Mouse (Mus musculus) macrophage (primary cell): ENCODE measurements around the gene Azin2. TPM values are rescaled to one million over a fixed set of nuclear protein-coding genes. Genes with fewer than 3 reads are reported as not detected.
A peak's percentile ranks its signal among the peaks of the same experiment; 100 is the strongest.

Experiments used
- H3K27ac ChIP-seq: fragments of 350-480 bp; formaldehyde crosslinking; 2 replicates; pipeline ENCODE4 v1.9.0; 2021
- H3K36me3 ChIP-seq: fragments of 350-480 bp; formaldehyde crosslinking; 2 replicates; pipeline ENCODE4 v1.9.0; 2021; ENCODE audit errors: inconsistent target
- H3K4me3 ChIP-seq: fragments of 350-480 bp; formaldehyde crosslinking; 2 replicates; pipeline ENCODE4 v1.9.0; 2021; ENCODE audit errors: inconsistent target
- H3K79me2 ChIP-seq: fragments of 350-480 bp; formaldehyde crosslinking; 2 replicates; pipeline ENCODE4 v1.9.0; 2021; ENCODE audit errors: inconsistent target
- WGBS: methylation state at CpG from one replicate; pipeline ENCODE4 v1.1.7; 2026; ENCODE audit warnings: inconsistent platforms; ENCODE audit not compliant: missing documents; 5-methylcytosine and 5-hydroxymethylcytosine counted together
- polyA plus RNA-seq: library from polyadenylated mRNA; stranded (reverse); fragments of 250-400 nt; gene quantifications from 3 replicates; pipeline ENCODE4 v1.2.4, GENCODE M21; 2018; ENCODE audit warnings: inconsistent platforms

The Azin2 gene
- polyA plus RNA-seq, 1 experiment from 2014 or later, result 1.1 TPM

DNA sequence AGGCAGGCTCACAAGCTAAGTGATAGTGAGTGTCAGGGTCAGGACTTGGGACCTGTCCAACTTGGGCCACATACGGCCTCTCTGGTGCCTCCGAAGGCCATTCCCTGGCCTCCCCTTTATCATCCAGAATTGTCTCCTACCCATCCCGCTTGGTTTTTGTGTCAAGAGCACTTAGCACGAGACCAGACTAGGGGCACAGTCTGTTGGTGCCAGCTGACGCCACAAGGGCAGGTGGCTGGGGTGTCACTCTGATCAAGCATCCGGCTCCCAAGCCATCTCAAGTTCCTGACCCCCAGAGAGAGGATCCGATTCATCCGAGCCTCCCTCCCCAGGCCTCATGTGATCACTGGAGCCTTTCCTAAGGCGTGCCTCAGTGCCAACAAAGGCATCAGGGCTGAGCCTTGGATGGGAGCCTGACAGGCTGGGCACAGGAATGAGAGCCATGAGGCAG is 74.6 kb downstream of the Azin2 start:
- H3K4me3 ChIP-seq, result no peak overlapping the region
- no peaks in the 10 kb centered on the region for H3K79me2 ChIP-seq
- 95% methylated on average over 9 of the region's 9 CpGs for WGBS

DNA sequence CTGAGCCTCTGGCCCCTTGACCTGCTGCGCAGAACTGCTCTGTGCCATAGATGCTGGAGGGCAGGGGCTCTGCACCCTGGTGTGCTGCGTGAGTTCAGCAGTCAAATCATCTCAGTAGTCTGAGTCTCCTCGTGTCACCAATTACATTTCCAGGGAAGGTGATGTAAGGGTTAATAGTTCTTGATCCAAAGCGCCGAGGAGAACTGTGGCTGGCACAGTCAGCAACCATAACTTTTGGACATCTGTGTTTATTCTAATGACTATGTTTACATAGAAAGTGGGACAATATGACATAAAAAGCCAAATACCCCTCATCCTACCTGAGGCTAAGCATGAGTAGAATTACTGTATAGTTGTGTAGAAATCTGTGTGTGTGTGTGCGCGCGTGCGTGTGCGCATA is 75.2 kb downstream of the Azin2 start:
- 93% methylated on average over 10 of the region's 10 CpGs for WGBS
- H3K36me3 ChIP-seq, result no peaks in the 10 kb centered on the region
- no peak overlapping the region for H3K4me3 ChIP-seq
- H3K79me2 ChIP-seq, result no peaks in the 10 kb centered on the region
- no peak overlapping the region for H3K27ac ChIP-seq

More for the DNA sequence above, 74.6 kb downstream of the Azin2 start:
- Histone ChIP-seq H3K27ac (no peak overlapping the region), H3K36me3 (no peaks in the 10 kb centered on the region)

DNA sequence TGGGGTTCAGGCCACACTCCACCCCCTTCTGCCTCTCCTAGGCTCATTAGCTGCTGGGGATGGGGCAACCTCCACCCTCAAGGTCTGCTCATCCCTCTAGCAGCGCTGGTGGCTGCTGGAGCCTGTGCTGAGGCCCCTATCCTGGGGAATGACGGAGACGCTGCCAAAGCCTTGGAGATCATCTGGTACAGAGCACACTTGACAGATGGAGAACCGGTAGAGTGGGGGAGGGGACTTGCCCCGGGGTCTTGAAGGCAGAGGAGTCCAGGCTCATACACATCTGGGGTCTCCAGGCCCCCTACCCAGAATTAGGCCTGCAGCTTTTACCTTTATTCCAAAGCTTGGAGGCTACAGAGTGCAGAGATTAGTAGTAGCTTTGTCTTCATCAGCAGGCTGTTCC is 75.7 kb downstream of the Azin2 start:
- no peak overlapping the region for H3K4me3 ChIP-seq
- no peak overlapping the region for H3K27ac ChIP-seq
- 89% methylated on average over 5 of the region's 5 CpGs for WGBS
- no peaks in the 10 kb centered on the region for H3K79me2 ChIP-seq
- no peaks in the 10 kb centered on the region for H3K36me3 ChIP-seq

DNA sequence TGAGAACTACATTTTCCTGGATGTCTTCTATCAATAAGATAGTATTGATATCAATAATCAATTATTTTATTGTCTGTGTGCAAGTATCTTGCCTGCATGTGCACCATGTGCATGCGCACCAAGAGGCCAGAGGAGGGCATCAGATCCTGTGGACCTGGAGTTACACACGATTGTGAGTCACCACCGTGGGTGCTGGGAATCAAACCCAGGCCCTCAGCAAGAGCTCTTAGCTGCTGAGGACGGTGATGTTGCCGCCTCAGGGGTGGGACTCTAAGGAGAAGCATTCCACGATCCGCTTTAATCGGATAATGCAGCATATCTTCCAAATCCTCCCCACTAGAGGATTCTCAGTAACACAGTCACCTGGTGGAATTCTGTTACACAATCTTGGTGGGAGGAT is 76.7 kb downstream of the Azin2 start:
- no peaks in the 10 kb centered on the region for H3K36me3 ChIP-seq
- H3K27ac ChIP-seq, result no peak overlapping the region
- H3K4me3 ChIP-seq, result no peak overlapping the region
- H3K79me2 ChIP-seq, result no peaks in the 10 kb centered on the region
- 92% methylated on average over 8 of the region's 8 CpGs for WGBS

DNA sequence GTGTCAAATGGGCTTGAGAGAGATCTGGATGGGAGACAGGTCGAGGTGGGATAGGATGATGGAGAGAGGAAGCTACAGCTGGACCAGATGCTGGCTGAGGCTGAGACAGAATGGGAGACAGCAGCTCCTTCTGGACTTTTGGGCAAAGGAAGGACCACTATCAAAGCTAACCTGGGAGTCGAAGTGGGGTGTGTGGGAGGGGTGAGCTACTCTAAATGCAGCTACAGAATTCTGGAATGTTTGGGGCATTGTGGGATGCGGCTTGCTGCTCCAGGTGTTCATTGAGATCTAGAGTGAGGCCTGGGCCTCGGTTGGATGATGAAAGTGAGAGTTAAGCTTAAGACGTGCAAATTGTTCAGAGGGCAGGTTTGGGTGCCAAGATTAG is 77.5 kb downstream of the Azin2 start:
- H3K27ac ChIP-seq, result no peak overlapping the region
- H3K79me2 ChIP-seq, result no peaks in the 10 kb centered on the region
- 76% methylated on average over 5 of the region's 5 CpGs for WGBS
- H3K4me3 ChIP-seq, result no peak overlapping the region
- H3K36me3 ChIP-seq, result no peaks in the 10 kb centered on the region

DNA sequence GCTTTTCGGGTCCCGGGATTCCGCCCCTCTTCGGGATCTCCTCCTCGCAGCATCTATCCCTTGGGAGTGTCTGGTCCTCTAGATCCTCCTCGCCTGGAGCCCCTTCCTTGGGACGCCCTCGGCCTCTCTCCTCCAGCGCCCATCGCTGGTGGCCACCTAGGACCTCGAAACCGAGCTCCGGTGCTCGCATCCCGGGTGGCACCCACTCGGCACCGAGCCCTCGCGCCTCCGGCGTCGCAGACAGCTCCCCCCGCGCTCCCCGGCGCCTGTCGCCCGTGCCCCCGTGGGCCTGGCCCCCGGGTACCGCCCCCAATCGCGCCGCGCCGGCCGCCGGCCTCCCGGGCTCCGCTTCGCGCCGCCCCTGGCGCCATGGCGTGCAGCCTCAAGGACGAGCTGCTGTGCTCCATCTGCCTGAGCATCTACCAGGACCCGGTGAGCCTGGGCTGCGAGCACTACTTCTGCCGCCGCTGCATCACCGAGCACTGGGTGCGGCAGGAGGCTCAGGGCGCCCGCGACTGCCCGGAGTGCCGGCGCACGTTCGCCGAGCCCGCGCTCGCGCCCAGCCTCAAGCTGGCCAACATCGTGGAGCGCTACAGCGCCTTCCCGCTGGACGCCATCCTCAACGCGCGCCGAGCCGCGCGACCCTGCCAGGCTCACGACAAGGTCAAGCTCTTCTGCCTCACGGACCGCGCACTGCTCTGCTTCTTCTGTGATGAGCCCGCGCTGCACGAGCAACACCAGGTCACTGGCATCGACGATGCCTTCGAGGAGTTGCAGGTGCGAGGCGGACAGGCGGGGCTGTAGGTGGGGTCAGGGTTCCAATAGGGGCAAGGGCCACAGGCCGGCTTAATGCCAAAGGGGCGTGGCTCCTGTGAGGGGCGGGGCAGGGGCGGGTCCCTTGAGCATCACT is 78.2 kb downstream of the Azin2 start:
- H3K4me3 ChIP-seq, result peak overlapping the region; percentile 41
- no peaks in the 10 kb centered on the region for H3K36me3 ChIP-seq
- WGBS, result under 1% methylated on average over 88 of the region's 94 CpGs
- no peaks in the 10 kb centered on the region for H3K79me2 ChIP-seq
- no peak overlapping the region for H3K27ac ChIP-seq

DNA sequence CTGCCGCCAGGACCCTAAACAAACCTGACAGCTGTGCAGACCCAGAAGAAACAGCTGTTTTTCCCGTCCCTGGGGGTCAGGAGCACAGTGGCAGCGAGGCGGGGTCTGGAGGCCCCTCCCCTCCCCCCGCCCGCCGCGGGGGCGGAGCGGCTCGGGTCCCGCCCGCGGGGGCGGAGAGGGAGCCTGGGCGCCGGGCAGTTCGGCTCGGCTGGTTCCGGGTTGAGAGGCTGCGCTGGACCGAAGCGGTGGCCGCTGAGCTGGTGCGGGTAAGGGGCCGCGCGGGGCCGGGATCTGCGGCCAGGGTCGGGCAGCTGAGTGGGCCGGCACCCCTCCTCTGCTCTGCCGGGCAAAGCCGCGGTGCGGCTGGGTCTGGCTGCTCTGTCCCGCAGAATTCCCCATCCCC is 78.9 kb downstream of the Azin2 start, which contains the start of gene Trim62:
Gene Trim62, plus strand, starts transcription at position 202 of the 403 bp plus-strand sequence.
- H3K4me3 ChIP-seq, result peak within 1 kb of the TSS; percentile 41
- H3K27ac ChIP-seq, result no peak within 1 kb of the TSS
- H3K36me3 ChIP-seq, result no peaks in the 10 kb centered on the region
- WGBS, result 0% methylated on average over 37 of the region's 37 CpGs
- no peaks in the 10 kb centered on the region for H3K79me2 ChIP-seq

Other genes starting within 250 kb of the Azin2 start
- gene A3galt2, start 207.1 kb downstream of the Azin2 start, polyA plus RNA-seq, result not detected in 3 replicates
- gene Zfp362, start 156.4 kb downstream of the Azin2 start, polyA plus RNA-seq, result 19.1 to 32.8 TPM (median 21.2 TPM) in 3 replicates
- gene Trim62, start 78.9 kb downstream of the Azin2 start, polyA plus RNA-seq, result 2.5 to 3.6 TPM (median 3.1 TPM) in 3 replicates
- gene Ak2, start 29.5 kb upstream of the Azin2 start, polyA plus RNA-seq, result 63.1 to 68.1 TPM (median 64.7 TPM) in 3 replicates
- 46.8 to 75.4 TPM (median 72.8 TPM) in 3 replicates for gene Rnf19b, start 95.8 kb upstream of the Azin2 start, polyA plus RNA-seq
- not detected in 3 replicates for gene Tmem54, start 143.1 kb upstream of the Azin2 start, polyA plus RNA-seq
- not detected in 3 replicates for gene Hpca, start 159.6 kb upstream of the Azin2 start, polyA plus RNA-seq
- gene Fndc5, start 174.6 kb upstream of the Azin2 start, polyA plus RNA-seq, result not detected in 3 replicates
- gene S100pbp, start 227.3 kb upstream of the Azin2 start, polyA plus RNA-seq, result 12.7 to 13.9 TPM (median 12.9 TPM) in 3 replicates
- gene Yars, start 227.3 kb upstream of the Azin2 start, polyA plus RNA-seq, result 13.2 to 26.2 TPM (median 14.8 TPM) in 3 replicates